Mouse (Mus musculus): ENCODE measurements at regions not wholly inside any gene's neighbourhood (a gene's known extent, or its start where the extent isn't known, plus 50 kb on each side); places are given as distances from the start of the nearest gene placed in this dataset.

DNA sequence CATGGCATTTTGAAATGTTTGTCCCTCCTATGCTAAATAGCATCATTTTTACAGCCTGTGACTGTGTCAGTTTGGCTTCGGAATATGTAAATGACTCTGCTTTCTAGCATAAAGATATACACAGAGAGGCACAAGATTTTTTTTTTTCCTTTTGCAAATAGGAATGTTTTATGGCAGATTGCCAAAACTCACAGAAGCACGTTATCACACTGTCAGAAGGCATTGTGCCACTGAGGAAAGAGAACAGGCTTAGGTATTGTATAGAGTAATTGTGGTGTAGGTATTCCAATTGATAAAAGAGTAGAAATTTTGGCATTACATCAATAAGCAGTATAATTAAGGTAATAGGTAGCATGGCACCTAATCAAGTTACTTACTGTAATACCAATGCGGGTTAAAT lies 988.5 kb upstream of the Tenm2 start:
- Histone ChIP-seq H3K4me3 (ENCODE audit: low read depth, low read length) (no peak overlapping the region), H3K27ac (ENCODE audit: low read length) (no peak overlapping the region), H3K9me3 (replicated peaks; ENCODE audit: control insufficient read depth, low read length) (no peaks in the 10 kb centered on the region), H3K9ac (ENCODE audit: low read depth, low read length) (no peak overlapping the region), H3K4me1 (ENCODE audit: control insufficient read depth, low read depth, low read length) (no peaks in the 10 kb centered on the region), H3K36me3 (ENCODE audit: control insufficient read depth, insufficient read depth) (no peaks in the 10 kb centered on the region), H3K27me3 (ENCODE audit: control insufficient read depth, insufficient read depth, low read depth, low read length) (no peaks in the 10 kb centered on the region), H3K4me2 (ENCODE audit: low read depth, low read length) (no peak overlapping the region)
- no peak for ATAC-seq (ENCODE audit: low read depth)
- 52% methylated on average over 3 of the region's 3 CpGs for WGBS (ENCODE audit: insufficient replicate concordance)

DNA sequence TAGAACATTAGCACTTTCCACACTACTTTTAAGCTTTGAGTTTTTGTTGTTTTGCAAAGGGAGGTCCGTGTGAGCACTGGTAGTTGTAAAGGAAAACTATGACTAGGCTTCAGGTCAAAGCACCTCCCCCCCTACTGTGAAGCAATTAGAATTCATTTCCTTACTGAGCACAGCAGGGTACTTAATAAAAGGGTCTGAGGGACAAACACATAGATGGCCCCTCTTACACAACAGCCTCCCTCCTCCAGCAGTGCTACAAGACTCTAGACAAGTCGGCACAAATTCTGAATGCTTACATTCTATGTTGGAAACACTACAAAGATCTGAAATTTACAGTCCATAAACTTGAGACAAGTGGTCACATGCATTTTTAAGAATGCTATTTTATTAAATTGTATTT lies 967.6 kb upstream of the Tenm2 start:
- WGBS (ENCODE audit: insufficient replicate concordance): 30% methylated on average over 2 of the region's 2 CpGs
- no peak overlapping the region for H3K4me2 ChIP-seq (ENCODE audit: low read depth, low read length)
- H3K27ac ChIP-seq (ENCODE audit: low read length): no peak overlapping the region
- H3K27me3 ChIP-seq (ENCODE audit: control insufficient read depth, insufficient read depth, low read depth, low read length): no peaks in the 10 kb centered on the region
- no peaks in the 10 kb centered on the region for H3K9me3 ChIP-seq (replicated peaks; ENCODE audit: control insufficient read depth, low read length)
- no peak for ATAC-seq (ENCODE audit: low read depth)
- H3K4me3 ChIP-seq (ENCODE audit: low read depth, low read length): no peak overlapping the region
- no peaks in the 10 kb centered on the region for H3K36me3 ChIP-seq (ENCODE audit: control insufficient read depth, insufficient read depth)
- H3K4me1 ChIP-seq (ENCODE audit: control insufficient read depth, low read depth, low read length): no peaks in the 10 kb centered on the region
- no peak overlapping the region for H3K9ac ChIP-seq (ENCODE audit: low read depth, low read length)

DNA sequence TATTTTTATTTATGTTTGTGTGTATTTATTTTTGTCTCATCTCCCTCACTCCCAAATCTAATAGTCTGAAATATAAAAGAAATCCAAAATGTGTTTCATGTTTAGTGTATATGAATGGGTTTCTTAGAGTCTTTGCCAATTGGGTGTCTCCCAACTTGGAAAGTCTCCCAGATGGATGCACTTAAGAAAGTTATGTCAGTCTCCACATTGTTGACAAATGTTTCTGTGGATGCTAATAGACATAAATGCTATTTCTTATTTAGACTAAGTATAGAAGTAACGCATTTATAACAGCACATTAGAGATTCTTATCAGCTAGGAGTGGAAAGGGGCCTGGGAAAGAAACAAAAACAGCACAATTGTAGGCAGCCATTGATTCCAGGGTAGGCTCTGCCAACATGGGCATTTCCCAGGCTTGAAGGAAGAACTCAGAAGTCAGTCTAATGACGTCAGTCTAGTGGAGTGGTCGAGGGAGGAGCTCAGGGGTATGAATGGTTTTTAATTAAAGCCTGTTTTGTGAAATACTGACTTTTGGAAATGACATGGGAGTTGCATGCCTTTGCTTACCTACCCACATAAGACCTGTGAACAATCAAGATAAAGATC lies 965.5 kb upstream of the Tenm2 start:
- H3K4me3 ChIP-seq (ENCODE audit: low read depth, low read length): no peak overlapping the region
- H3K9me3 ChIP-seq (replicated peaks; ENCODE audit: control insufficient read depth, low read length): no peaks in the 10 kb centered on the region
- 46% methylated on average over 3 of the region's 3 CpGs for WGBS (ENCODE audit: insufficient replicate concordance)
- H3K4me2 ChIP-seq (ENCODE audit: low read depth, low read length): no peak overlapping the region
- H3K36me3 ChIP-seq (ENCODE audit: control insufficient read depth, insufficient read depth): no peaks in the 10 kb centered on the region
- H3K27me3 ChIP-seq (ENCODE audit: control insufficient read depth, insufficient read depth, low read depth, low read length): no peaks in the 10 kb centered on the region
- H3K4me1 ChIP-seq (ENCODE audit: control insufficient read depth, low read depth, low read length): no peaks in the 10 kb centered on the region
- ATAC-seq (ENCODE audit: low read depth): no peak
- H3K27ac ChIP-seq (ENCODE audit: low read length): no peak overlapping the region
- H3K9ac ChIP-seq (ENCODE audit: low read depth, low read length): no peak overlapping the region

DNA sequence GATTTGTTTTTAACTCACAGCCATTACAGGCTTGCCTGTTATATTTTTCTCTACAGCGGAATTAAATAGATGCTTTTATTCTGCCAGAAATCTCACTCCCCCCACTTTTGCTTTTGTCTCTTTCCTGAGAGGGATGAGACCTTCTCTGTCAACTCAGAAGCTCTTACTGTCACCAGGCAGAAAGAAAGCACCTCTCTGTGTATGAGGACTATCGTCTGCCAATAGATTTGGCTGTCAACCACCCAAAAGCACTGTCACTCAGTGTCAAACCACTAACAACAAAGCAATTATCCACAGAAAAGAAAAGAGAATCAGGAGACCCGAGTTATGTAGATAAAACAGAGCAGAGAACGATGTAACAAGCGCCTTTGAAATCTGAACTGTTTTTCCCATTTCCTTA lies 958.0 kb upstream of the Tenm2 start:
- no peak overlapping the region for H3K27ac ChIP-seq (ENCODE audit: low read length)
- H3K36me3 ChIP-seq (ENCODE audit: control insufficient read depth, insufficient read depth): no peaks in the 10 kb centered on the region
- no peak overlapping the region for H3K4me3 ChIP-seq (ENCODE audit: low read depth, low read length)
- no peak overlapping the region for H3K9ac ChIP-seq (ENCODE audit: low read depth, low read length)
- 49% methylated on average over 5 of the region's 5 CpGs for WGBS (ENCODE audit: insufficient replicate concordance)
- no peaks in the 10 kb centered on the region for H3K9me3 ChIP-seq (replicated peaks; ENCODE audit: control insufficient read depth, low read length)
- no peak for ATAC-seq (ENCODE audit: low read depth)
- H3K4me1 ChIP-seq (ENCODE audit: control insufficient read depth, low read depth, low read length): no peaks in the 10 kb centered on the region
- no peaks in the 10 kb centered on the region for H3K27me3 ChIP-seq (ENCODE audit: control insufficient read depth, insufficient read depth, low read depth, low read length)
- no peak overlapping the region for H3K4me2 ChIP-seq (ENCODE audit: low read depth, low read length)

DNA sequence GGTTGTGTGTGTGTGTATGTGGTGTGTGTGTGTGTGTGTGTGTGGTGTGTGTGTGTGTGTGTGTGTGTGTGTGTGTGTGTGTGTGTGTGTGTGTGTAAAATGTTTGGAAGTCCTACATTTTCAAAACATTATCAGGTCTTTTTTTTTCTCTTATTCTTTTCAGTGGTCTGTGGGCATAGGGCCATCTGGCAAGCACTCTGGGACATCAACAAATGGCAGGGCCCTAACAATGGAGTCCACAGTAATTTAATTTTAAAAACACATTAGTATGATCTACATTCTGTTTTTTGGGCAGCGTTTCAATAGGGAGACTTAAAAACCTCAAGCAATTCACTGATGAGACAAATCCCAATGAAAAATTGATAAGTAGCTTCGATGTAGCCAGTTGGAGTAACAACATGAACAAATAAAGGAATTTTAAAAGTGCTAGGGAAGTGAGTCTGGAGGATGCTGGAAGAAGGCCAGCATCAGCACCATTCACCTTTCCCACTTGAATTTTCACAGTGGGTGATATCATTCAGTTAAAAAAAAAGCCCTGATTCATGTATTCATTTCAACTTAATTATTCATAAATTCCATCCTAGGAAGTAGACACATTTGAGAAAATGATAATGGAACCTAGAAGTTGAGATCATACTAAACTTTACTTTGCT lies 956.3 kb upstream of the Tenm2 start:
- Histone ChIP-seq H3K36me3 (ENCODE audit: control insufficient read depth, insufficient read depth) (no peaks in the 10 kb centered on the region), H3K27ac (ENCODE audit: low read length) (no peak overlapping the region), H3K4me3 (ENCODE audit: low read depth, low read length) (no peak overlapping the region), H3K9me3 (replicated peaks; ENCODE audit: control insufficient read depth, low read length) (no peaks in the 10 kb centered on the region), H3K27me3 (ENCODE audit: control insufficient read depth, insufficient read depth, low read depth, low read length) (no peaks in the 10 kb centered on the region), H3K4me1 (ENCODE audit: control insufficient read depth, low read depth, low read length) (no peaks in the 10 kb centered on the region), H3K9ac (ENCODE audit: low read depth, low read length) (no peak overlapping the region), H3K4me2 (ENCODE audit: low read depth, low read length) (no peak overlapping the region)
- ATAC-seq (ENCODE audit: low read depth): no peak
- WGBS (ENCODE audit: insufficient replicate concordance): 51% methylated on average over 2 of the region's 2 CpGs

DNA sequence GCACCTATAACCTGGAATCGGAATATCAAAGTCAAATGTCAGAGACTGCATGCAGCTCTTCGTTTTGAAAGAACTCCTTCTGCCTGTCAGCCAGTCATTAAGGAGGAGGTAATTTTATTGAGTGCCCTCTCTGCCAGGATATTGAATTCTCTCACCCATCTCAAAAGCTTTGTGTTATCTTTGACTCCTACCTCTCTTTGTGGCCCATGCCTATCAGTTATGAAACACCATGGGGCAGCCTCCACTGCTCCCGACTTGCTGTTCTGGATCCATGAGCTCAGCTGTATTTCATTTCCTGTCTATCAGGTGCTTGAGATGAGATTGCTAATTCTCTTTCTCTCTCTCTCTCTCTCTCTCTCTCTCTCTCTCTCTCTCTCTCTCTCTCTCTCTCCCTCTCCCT lies 955.7 kb upstream of the Tenm2 start:
- Histone ChIP-seq H3K4me3 (ENCODE audit: low read depth, low read length) (no peak overlapping the region), H3K9ac (ENCODE audit: low read depth, low read length) (no peak overlapping the region), H3K9me3 (replicated peaks; ENCODE audit: control insufficient read depth, low read length) (no peaks in the 10 kb centered on the region), H3K4me2 (ENCODE audit: low read depth, low read length) (no peak overlapping the region), H3K27ac (ENCODE audit: low read length) (no peak overlapping the region), H3K4me1 (ENCODE audit: control insufficient read depth, low read depth, low read length) (no peaks in the 10 kb centered on the region), H3K27me3 (ENCODE audit: control insufficient read depth, insufficient read depth, low read depth, low read length) (no peaks in the 10 kb centered on the region), H3K36me3 (ENCODE audit: control insufficient read depth, insufficient read depth) (no peaks in the 10 kb centered on the region)
- ATAC-seq (ENCODE audit: low read depth): no peak
- WGBS (ENCODE audit: insufficient replicate concordance): 54% methylated on average over 3 of the region's 3 CpGs

DNA sequence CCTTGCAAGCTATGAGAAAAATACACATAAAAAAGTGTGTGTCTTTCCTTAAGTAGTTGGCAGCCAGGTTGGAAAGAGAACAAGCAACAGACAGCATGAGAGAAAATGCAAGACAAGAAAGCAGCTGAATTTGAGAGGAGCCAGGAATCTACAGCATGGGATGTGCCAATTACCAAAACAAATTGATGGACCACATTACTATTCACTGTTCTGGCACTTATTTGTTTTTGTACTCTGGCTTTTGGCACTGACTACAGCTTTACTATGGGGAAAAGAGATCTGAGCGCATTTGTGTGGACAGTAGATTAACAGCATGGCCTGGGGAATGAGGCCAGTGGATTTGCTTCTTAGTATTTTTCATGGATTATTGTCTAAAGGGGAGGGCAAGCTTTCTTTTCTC lies 935.0 kb upstream of the Tenm2 start:
- Histone ChIP-seq H3K9ac (ENCODE audit: low read depth, low read length) (no peak overlapping the region), H3K9me3 (replicated peaks; ENCODE audit: control insufficient read depth, low read length) (no peaks in the 10 kb centered on the region), H3K4me2 (ENCODE audit: low read depth, low read length) (no peak overlapping the region), H3K4me1 (ENCODE audit: control insufficient read depth, low read depth, low read length) (no peaks in the 10 kb centered on the region), H3K27ac (ENCODE audit: low read length) (no peak overlapping the region), H3K4me3 (ENCODE audit: low read depth, low read length) (no peak overlapping the region), H3K27me3 (ENCODE audit: control insufficient read depth, insufficient read depth, low read depth, low read length) (no peaks in the 10 kb centered on the region), H3K36me3 (ENCODE audit: control insufficient read depth, insufficient read depth) (no peaks in the 10 kb centered on the region)
- ATAC-seq (ENCODE audit: low read depth): no peak
- 46% methylated on average over 1 of the region's 1 CpGs for WGBS (ENCODE audit: insufficient replicate concordance)

DNA sequence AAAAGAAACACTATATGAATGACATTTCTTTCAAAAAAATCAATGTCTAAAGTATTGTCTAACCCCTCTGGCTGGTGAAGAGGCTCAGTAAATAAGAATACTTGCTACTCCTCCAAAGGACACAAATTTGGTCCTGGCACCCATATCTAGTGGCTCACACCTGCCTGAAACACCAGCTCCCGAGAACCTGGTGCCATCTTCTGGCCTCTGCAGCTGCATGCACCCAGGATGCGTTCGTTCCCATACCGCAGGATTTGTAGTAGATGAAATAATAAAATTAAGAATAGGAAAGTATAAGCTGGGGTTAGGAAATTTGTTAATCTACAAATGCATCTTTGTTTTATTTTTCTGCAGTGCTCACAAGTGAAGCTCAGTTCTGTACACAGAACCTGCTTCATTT lies 922.5 kb upstream of the Tenm2 start:
- ATAC-seq (ENCODE audit: low read depth): no peak
- Histone ChIP-seq H3K9me3 (replicated peaks; ENCODE audit: control insufficient read depth, low read length) (no peaks in the 10 kb centered on the region), H3K27me3 (ENCODE audit: control insufficient read depth, insufficient read depth, low read depth, low read length) (no peaks in the 10 kb centered on the region), H3K4me2 (ENCODE audit: low read depth, low read length) (no peak overlapping the region), H3K9ac (ENCODE audit: low read depth, low read length) (no peak overlapping the region), H3K27ac (ENCODE audit: low read length) (no peak overlapping the region), H3K36me3 (ENCODE audit: control insufficient read depth, insufficient read depth) (no peaks in the 10 kb centered on the region), H3K4me3 (ENCODE audit: low read depth, low read length) (no peak overlapping the region), H3K4me1 (ENCODE audit: control insufficient read depth, low read depth, low read length) (no peaks in the 10 kb centered on the region)
- 69% methylated on average over 4 of the region's 4 CpGs for whole genome bisulfite sequencing (ENCODE audit: insufficient replicate concordance)

DNA sequence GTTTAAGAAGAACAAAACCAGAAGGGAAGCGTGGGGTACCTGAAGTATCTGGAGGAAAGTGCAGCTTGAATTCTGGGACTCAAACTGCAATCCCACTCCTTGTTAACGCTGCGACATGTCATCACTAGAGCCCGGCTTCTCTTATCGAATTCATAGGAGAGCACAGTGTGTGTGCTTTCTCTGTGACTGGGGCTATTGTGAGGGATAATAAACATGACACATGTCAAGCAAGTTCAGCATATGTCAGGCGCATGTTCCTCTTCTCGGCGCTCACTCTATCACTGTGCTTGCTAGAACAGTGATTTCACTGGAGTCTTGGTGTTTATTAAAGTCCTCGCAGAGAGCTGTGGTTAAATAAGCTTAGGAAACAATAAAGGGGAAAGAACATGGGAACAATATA lies 921.2 kb upstream of the Tenm2 start:
- Histone ChIP-seq H3K4me2 (ENCODE audit: low read depth, low read length) (no peak overlapping the region), H3K27me3 (ENCODE audit: control insufficient read depth, insufficient read depth, low read depth, low read length) (no peaks in the 10 kb centered on the region), H3K9me3 (replicated peaks; ENCODE audit: control insufficient read depth, low read length) (no peaks in the 10 kb centered on the region), H3K4me1 (ENCODE audit: control insufficient read depth, low read depth, low read length) (no peaks in the 10 kb centered on the region), H3K4me3 (ENCODE audit: low read depth, low read length) (no peak overlapping the region), H3K27ac (ENCODE audit: low read length) (no peak overlapping the region), H3K36me3 (ENCODE audit: control insufficient read depth, insufficient read depth) (no peaks in the 10 kb centered on the region), H3K9ac (ENCODE audit: low read depth, low read length) (no peak overlapping the region)
- WGBS (ENCODE audit: insufficient replicate concordance): 72% methylated on average over 9 of the region's 9 CpGs
- no peak for ATAC-seq (ENCODE audit: low read depth)
